Mouse (Mus musculus) liver, embryonic 18 days (tissue): ENCODE measurements around the gene Zfp362. TPM values are rescaled to one million over a fixed set of nuclear protein-coding genes. Genes with fewer than 3 reads are reported as not detected.

Source experiments
- polyA plus RNA-seq: library from polyadenylated mRNA; depleted of rRNA; stranded (reverse); fragments of >200 nt; gene quantifications from 2 replicates; pipeline ENCODE4 v1.2.3, GENCODE M21; 2012; rRNA removed

Gene Zfp362
- polyA plus RNA-seq, result 3.4 and 3.8 TPM in 2 replicates

GRCm38 (mm10) chr4:128806043-128806826 lies at the start of gene Zfp362:
TSS of gene Zfp362 (minus strand) at chr4:128806045.

GRCm38 (mm10) chr4:128755064-128755463 lies 50.8 kb downstream of the Zfp362 start, which contains the start of gene A3galt2:
TSS of gene A3galt2 (plus strand) at chr4:128755364.

Other genes starting within 250 kb of the Zfp362 start
- gene Zscan20, start 195.9 kb downstream of the Zfp362 start, polyA plus RNA-seq, result 0.55 and 0.67 TPM in 2 replicates
- 1.9 and 2.2 TPM in 2 replicates for gene Tlr12, start 187.4 kb downstream of the Zfp362 start, polyA plus RNA-seq
- gene Phc2, start 151.3 kb downstream of the Zfp362 start, polyA plus RNA-seq, result 16.7 and 17.5 TPM in 2 replicates
- gene A3galt2, start 50.7 kb downstream of the Zfp362 start, polyA plus RNA-seq, result 0.03 and 0.06 TPM in 2 replicates
- 0.22 and 0.23 TPM in 2 replicates for gene Trim62, start 77.5 kb upstream of the Zfp362 start, polyA plus RNA-seq
- gene Azin2, start 156.4 kb upstream of the Zfp362 start, polyA plus RNA-seq, result 1.00 and 1.1 TPM in 2 replicates
- gene Ak2, start 185.9 kb upstream of the Zfp362 start, polyA plus RNA-seq, result 73.1 and 79.8 TPM in 2 replicates